Mouse (Mus musculus): ENCODE results near the gene Ncoa5.
A peak's percentile ranks its signal among the peaks of the same experiment; 100 is the strongest.

The Ncoa5 gene

GRCm38 (mm10) chr2:164994659-164995428, 39.8 kb downstream of the Ncoa5 start:
- DNase-seq (ENCODE audit: low spot score) = no peak

- DNase-seq (ENCODE audit: low spot score) = no peak
These were observed 40.5 kb downstream of the Ncoa5 start for GRCm38 (mm10) chr2:164994156-164994555.

- no peak for DNase-seq (ENCODE audit: low spot score)
These were observed 42.9 kb downstream of the Ncoa5 start for GRCm38 (mm10) chr2:164991808-164992207.

- DNase-seq (ENCODE audit: low spot score) = no peak
These were observed 43.6 kb downstream of the Ncoa5 start for GRCm38 (mm10) chr2:164991111-164991510.

GRCm38 (mm10) chr2:164988777-164989176, 45.9 kb downstream of the Ncoa5 start:
- DNase-seq (ENCODE audit: low spot score) = no peak

- no peak for DNase-seq (ENCODE audit: low spot score)
These were observed 48.2 kb downstream of the Ncoa5 start for GRCm38 (mm10) chr2:164986371-164987027.

- no peak for DNase-seq (ENCODE audit: low spot score)
These were observed 48.7 kb downstream of the Ncoa5 start for GRCm38 (mm10) chr2:164985962-164986361.

- DNase-seq (ENCODE audit: low spot score) = peak; percentile 85
These were observed 54.9 kb downstream of the Ncoa5 start for GRCm38 (mm10) chr2:164979749-164980148.

GRCm38 (mm10) chr2:164975611-164976010, 59.1 kb downstream of the Ncoa5 start:
- DNase-seq (ENCODE audit: low spot score) = no peak

- no peak for DNase-seq (ENCODE audit: low spot score)
These were observed 62.0 kb downstream of the Ncoa5 start for GRCm38 (mm10) chr2:164972646-164973045.

- peak; percentile 57 for DNase-seq (ENCODE audit: low spot score)
These were observed 64.0 kb downstream of the Ncoa5 start for GRCm38 (mm10) chr2:164970631-164971196.

GRCm38 (mm10) chr2:164969348-164969781, 65.3 kb downstream of the Ncoa5 start:
- DNase-seq (ENCODE audit: low spot score) = no peak

GRCm38 (mm10) chr2:164968451-164968851, 66.2 kb downstream of the Ncoa5 start:
- DNase-seq (ENCODE audit: low spot score) = peak; percentile 87

GRCm38 (mm10) chr2:164967761-164968440, 66.8 kb downstream of the Ncoa5 start:
- DNase-seq (ENCODE audit: low spot score) = no peak

- DNase-seq (ENCODE audit: low spot score) = no peak
These were observed 67.5 kb downstream of the Ncoa5 start for GRCm38 (mm10) chr2:164967193-164967592.

- peak; percentile 85 for DNase-seq (ENCODE audit: low spot score)
These were observed 68.3 kb downstream of the Ncoa5 start for GRCm38 (mm10) chr2:164966381-164966780.

- DNase-seq (ENCODE audit: low spot score) = no peak
These were observed 69.7 kb downstream of the Ncoa5 start for GRCm38 (mm10) chr2:164964981-164965380.

- no peak for DNase-seq (ENCODE audit: low spot score)
These were observed 70.3 kb downstream of the Ncoa5 start for GRCm38 (mm10) chr2:164964242-164964894.

- no peak for DNase-seq (ENCODE audit: low spot score)
These were observed 72.5 kb downstream of the Ncoa5 start for GRCm38 (mm10) chr2:164962183-164962580.

- peak; percentile 81 for DNase-seq (ENCODE audit: low spot score)
These were observed 73.0 kb downstream of the Ncoa5 start for GRCm38 (mm10) chr2:164961506-164962182.

GRCm38 (mm10) chr2:164960716-164961441, 73.8 kb downstream of the Ncoa5 start, which contains the start of gene Slc12a5:
Gene Slc12a5, plus strand, starts transcription at chr2:164960802.
- peak; percentile 86 for DNase-seq (ENCODE audit: low spot score)
